Mouse (Mus musculus) megakaryocyte, adult 5-6 weeks (primary cell): ENCODE measurements at regions not wholly inside any gene's neighbourhood (a gene's known extent, or its start where the extent isn't known, plus 50 kb on each side); places are given as distances from the start of the nearest gene placed in this dataset.

Source experiments
- ATAC-seq: 2 replicates; pipeline ENCODE4 v1.8.0; 2016; ENCODE audit warnings: mild to moderate bottlenecking, inconsistent platforms; ENCODE audit not compliant: poor library complexity, severe bottlenecking

- no peak for ATAC-seq
Measured at GRCm38 (mm10) chr4:153542631-153543031, 60.0 kb upstream of the Ajap1 start.

DNA sequence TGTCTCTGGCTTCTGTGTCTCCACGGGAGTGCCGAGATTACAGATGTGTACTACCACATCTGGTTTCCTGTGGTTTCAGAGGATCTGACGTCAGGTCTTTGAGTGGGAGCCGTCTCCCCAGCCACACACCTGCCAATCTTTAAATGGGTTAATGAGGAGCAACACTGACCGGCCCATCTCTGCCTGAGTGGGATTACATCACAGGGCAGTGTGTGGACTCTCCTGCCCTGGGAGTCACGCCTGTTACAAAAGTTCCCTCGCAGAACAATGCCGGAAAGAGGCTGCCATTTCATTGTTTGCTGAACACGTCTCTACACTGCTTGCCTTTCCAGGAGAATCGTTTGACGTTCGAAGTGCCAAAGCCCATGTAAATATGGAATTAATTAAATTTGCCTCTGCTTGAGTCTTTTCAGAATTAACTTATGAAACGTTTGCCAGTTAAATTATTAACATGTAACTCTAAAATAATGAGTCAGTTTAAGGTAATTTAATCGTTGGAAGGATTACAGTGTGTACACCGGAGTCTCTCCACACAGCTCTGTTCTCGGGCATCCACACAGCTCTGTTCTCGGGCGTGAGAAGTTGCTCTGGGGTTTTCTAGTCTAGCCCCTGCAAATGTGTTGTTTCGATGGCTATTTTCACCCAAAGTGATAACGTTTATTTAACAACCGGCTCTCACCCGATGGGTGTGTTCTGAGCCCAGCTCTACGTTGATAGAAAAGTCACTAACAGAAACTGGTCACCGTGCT is 61.5 kb upstream of the Ajap1 start:
- no peak for ATAC-seq

DNA sequence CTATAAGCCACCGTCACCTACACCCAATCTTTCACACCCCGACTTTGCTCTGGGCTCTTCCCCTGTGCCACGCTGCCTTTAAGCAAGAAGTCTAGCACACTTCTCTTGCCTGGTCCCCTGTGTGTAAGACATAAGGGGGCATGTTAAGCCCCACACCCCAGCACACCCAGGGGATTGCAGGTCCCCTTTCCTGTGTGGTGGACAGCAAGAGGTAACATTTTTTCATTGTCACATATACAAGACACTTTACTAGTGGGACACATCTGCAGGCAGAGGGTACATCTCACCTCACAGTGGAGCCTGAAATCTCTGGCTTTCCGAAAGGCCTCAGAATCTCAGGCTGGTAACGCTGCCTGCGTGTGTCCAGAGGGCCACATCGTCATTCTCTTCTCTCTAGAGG is 64.1 kb upstream of the Ajap1 start:
- no peak for ATAC-seq

DNA sequence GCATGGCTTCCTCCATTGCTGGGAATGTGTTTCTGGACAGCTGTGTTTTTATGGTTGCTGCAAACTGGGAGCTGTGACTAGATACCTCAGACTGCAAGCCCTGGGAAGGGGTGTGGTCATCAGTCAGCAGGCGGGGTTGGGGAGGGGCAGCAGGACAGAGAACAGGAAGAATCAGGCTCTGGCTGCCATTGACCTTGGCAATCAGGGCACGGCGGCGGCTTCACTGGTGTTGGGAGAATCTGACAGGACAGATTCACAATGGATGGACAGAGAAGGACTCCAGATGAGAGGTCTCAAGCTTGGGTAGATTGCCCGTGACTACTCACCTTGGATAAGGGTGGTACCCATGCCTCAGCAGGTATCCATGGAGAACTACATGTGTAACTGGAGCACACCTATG is 64.5 kb upstream of the Ajap1 start:
- no peak for ATAC-seq

DNA sequence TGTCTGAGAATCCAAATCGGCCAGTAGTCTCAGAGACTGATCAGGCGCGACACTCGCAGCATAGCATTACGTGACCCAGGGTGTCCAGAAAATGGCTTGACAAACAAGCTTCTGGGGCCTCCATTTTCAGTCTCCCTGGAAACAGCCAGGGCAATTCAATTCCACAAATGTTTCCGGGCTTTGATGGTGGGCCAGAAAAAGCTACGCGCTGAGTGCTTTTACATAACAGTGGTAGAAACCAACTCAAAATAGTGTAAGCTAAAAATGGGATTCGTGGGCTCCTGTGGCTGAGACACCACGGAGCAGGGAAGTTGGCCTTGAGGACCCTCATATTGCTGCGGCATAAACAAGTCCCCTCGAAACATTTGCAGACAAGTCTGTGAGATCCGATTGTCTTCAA is 65.3 kb upstream of the Ajap1 start:
- no peak for ATAC-seq

DNA sequence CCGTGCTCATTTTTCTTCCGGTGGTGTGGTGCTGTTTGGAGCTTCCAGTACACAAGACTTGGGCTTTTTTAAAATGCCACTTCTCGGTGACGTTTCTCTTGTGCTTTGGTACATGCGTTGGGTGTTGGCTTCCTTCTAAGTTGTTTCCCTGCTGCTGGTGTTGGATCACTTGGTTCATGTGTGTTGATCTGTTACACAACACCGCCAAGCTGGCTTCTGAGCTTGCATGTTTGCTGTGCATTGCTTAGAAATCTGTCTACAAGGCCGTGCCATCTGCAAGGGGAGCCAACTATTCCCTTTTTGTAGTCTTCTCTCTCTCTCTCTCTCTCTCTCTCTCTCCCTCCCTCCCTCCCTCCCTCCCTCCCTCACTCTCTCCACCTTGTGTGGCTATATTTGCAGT is 68.7 kb upstream of the Ajap1 start:
- ATAC-seq = no peak

DNA sequence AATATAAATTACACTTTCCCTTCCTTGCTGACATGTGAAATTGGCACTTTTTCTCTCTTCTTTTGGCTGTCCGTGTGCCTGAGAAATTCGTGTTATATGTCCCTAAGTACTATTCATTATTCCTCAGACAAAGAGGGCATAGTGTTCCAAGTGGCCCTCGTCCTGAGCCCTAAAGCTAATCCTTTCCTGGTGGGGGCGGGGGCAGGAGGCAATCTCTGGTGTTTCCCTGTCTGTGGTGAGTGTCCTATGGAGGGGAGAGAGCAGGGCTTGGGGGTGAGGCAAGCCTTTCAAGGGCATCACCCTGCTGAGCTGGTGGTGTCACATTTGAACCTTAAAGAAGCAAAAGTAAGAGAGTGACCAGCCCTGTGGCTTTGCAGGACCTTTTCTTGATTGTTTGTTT is 69.9 kb upstream of the Ajap1 start:
- ATAC-seq = no peak

- ATAC-seq = no peak
Measured at GRCm38 (mm10) chr4:153557812-153558608, 75.4 kb upstream of the Ajap1 start.

GRCm38 (mm10) chr4:153559568-153559967 is 77.0 kb upstream of the Ajap1 start:
- no peak for ATAC-seq

GRCm38 (mm10) chr4:153560193-153560592 is 77.6 kb upstream of the Ajap1 start:
- no peak for ATAC-seq

DNA sequence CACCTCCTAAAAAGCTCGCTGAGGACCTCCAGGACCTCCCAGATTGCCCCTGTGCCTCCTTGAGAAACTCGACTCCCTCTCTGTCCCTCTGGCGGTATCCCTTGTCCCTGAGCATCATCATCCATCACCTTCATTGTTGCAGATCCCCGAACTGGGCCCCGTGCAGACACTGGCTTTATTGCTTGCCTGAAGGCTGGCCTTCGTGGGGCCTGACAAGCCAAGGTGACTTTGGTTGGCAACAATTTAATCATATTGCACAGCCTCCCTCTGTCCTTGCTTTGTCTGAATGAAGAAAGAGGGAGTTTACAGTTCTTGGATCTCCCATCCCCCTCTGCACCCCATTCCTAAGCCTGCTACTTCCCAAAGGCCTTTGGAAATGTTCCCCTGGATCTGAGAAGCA is 78.3 kb upstream of the Ajap1 start:
- no peak for ATAC-seq

DNA sequence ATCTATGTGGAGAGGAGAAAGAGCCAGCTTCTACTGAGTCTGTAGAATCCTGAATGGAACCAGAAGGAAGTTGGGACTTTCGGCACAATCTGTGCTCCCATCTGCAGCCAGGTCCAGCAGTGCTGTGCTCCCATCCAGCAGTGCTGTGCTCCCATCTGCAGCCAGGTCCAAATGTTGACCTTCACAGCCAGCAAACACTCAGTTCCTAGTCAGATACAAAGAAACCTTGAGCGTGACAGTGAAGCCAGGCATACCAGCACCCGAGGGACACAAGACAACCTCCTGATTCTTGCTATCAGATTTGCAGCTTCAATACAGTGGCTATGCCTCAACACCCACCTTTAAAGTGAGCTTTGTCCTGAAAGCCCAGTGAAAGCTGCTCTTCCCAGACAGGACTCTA is 79.4 kb upstream of the Ajap1 start:
- no peak for ATAC-seq

DNA sequence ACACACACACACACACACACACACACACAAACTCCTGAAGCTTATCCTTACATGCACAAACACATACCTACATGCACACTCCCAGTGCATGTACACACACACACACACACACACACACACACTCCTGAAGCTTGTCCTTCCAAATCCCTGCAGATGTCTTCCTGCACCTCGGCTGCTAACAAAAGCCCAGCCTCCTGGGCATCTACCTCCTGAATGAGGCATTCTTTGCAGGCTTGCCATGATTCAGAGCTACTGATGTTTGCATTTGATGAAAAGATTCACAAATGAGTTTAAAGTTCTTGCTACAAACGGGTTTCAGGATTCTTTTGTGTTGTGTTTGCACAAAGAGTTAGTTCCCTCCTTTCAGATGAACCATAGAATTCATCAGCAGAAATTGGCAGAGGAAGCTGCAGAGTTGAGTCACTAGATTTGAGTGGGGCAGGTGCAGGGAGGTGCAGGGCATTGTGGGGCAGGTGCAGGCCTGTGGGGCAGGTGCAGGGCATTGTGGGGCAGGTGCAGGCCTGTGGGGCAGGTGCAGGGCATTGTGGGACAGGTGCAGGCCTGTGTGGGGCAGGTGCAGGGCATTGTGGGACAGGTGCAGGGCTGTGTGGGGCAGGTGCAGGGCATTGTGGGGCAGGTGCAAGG is 84.8 kb upstream of the Ajap1 start:
- ATAC-seq = no peak

GRCm38 (mm10) chr4:153573180-153573769 is 90.7 kb upstream of the Ajap1 start:
- ATAC-seq = no peak

- ATAC-seq = no peak
Measured at GRCm38 (mm10) chr4:153593291-153593690, 110.7 kb upstream of the Ajap1 start.

- no peak for ATAC-seq
Measured at GRCm38 (mm10) chr4:153599794-153600370, 117.3 kb upstream of the Ajap1 start.

- ATAC-seq = no peak
Measured at GRCm38 (mm10) chr4:153602496-153602895, 119.9 kb upstream of the Ajap1 start.

DNA sequence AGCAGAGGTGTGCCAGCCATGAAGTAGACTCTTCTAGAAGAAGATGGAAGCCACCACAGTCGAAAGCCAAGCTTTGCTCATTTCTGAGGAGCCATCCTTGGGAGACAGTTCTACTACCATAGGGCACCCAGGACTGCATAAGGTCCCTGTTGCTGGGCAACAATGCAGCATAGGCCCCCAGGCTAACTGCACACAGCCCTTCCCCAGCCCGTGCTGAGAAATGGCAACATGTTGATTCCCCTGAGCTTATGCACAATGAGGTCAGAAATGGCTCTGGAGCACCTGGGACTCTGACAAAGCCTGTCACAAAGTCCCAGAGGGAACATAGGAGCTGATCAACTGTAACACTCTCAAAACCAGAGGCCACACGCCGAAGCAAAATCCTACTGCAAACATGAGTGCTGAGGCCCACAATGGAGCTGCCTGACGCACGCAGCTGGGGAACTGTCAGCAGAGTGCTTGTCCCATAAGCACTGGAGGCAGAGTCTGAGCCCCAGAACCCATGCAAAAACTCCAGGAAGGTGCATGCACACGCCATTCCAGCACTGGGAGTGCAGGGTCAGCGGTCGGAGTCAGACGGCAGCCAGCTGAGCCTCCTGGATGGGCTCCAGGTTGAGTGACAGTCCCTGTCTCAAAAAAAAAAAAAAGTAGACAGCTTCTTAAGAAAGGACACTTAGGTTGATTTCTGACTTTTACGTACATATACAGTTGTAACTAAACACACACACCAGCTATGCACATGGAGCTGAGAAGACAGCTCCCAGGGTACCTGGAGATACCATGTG is 120.6 kb upstream of the Ajap1 start:
- ATAC-seq = no peak

DNA sequence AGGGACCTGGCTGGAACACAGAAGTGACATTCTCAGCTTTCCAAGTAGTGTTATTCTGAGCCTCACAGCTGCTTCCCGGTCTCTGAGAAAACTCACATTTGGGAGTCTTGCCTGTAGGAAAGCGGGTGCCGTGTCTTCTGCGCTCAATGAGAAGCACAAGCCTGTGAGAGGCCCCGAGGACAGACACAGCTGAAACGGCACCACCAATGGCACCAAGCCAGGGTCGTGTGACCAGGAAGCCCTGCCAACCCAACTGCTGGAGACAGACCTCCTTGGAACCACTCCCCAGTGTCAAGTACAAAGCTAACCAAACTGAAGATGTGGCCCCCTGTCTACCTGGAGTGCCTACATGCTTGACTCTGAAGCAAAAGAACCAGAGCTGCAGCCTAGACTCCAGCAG is 121.3 kb upstream of the Ajap1 start:
- no peak for ATAC-seq

- ATAC-seq = no peak
Measured at GRCm38 (mm10) chr4:153604695-153605485, 122.3 kb upstream of the Ajap1 start.
